Mouse (Mus musculus): ENCODE results near the gene Dlk2. TPM values are rescaled to one million over a fixed set of nuclear protein-coding genes. Genes with fewer than 3 reads are reported as not detected.
A peak's percentile ranks its signal among the peaks of the same experiment; 100 is the strongest.

Gene Dlk2
- polyA plus RNA-seq (2015; fragmentation: Nextera tagmentation; extraction: Ambion mirVana): 0.93 and 1.7 TPM in 2 replicates

DNA sequence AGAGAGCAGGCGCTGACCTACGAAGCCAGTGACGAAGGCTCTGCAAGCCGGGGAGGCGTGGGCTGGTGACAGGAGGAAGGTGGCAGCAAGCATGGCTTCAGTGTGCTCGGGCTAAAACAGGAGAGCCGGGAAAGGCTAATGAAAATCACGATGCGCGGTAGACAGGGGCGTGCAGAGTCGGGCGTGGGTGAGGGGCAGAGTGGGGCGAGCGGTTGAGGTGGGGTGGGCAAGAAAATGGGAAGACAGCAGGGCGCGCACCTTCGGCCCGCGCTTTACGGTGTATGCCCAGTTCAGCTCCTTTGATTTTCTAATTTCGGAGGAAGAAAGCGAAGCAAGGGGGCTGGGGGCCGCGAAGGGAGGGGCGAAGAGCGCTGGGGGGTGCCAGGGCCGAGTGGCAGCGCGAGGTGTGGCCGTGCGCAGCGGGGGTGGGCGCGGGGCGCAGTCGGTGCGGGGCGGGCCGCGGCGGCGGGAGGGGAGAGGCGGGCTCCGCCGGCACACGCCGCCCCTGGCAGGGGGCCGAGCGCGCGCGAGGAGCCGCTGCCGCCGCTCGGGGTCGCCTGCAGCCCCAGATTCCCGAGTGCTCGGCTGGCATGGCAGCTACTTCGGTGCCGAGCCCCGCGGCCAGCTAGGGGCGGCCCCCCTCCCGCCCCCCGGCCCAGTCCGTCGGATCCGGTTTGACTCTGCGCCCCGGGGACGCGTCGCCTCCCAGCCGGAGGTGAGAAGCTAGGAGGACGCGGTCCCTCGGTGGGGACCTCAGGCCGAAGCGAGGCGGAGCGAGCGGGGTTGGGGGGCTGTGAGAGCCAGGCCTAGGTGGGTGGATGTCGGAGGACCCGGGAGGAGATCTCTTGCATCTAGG lies at the start of gene Dlk2:
Gene Dlk2 (plus strand): TSS at position 58 of the 856 bp plus-strand sequence.
- no peak within 1 kb of the TSS for H3K27ac ChIP-seq
- peaks cover 14% of the 10 kb centered on the region for H3K4me1 ChIP-seq
- peak within 1 kb of the TSS; percentile 49 for H3K4me3 ChIP-seq
- H3K4me2 ChIP-seq: peak within 1 kb of the TSS; percentile 99
- WGBS: under 1% methylated on average over 76 of the region's 86 CpGs
- peak within 1 kb of the TSS; percentile 48 for H3K9ac ChIP-seq
- no peaks in the 10 kb centered on the region for H3K36me3 ChIP-seq
- no peaks in the 10 kb centered on the region for H3K9me3 ChIP-seq
- peaks cover 56% of the 10 kb centered on the region for H3K27me3 ChIP-seq
- ATAC-seq (ENCODE audit: borderline replicate concordance, extremely low read depth, low FRiP score, low TSS enrichment): peak; percentile 24

DNA sequence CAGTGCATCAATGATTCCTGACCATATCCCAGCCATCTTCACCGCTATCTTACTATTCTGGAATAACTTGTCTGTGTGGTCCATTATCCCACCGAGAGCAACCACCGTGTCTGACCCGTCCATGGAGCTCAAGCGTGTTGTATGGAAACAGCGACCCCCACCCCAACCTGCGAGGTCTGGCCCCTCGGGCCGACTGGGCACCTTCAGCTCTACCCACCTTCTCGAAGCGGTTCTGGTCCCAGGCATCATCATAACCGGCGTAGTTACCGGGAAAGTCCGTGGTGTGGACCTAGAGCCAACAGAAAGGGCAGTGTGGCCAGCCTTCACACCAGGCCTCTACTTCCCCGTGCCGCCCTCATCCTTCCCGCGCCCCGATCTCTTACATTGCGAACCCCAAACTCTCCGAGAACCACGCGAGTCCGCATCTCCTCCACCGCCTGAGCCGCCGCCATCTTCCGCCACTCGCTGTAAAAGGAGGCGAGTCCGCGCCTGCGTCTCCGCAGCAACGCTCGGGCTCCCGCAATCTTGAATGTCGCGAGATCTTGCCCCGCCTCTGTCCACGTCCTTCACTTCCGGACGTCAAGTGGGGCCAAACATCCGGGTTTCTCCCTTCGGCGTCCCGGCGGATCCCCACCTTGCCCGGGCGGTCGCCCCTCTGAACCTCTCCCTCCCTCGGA lies 49.6 kb upstream of the Dlk2 start, which contains the start of the genes Polr1c and Yipf3:
Gene Polr1c (minus strand): TSS at position 543 of the 677 bp plus-strand sequence.
Gene Yipf3 (plus strand): TSS at position 569 of the 677 bp plus-strand sequence.
- H3K36me3 ChIP-seq: peaks cover 66% of the 10 kb centered on the region
- H3K9me3 ChIP-seq: no peaks in the 10 kb centered on the region
- H3K4me3 ChIP-seq: peak within 1 kb of the TSS; percentile 87
- ATAC-seq (ENCODE audit: borderline replicate concordance, extremely low read depth, low FRiP score, low TSS enrichment): peak; percentile 85
- H3K27me3 ChIP-seq: no peaks in the 10 kb centered on the region
- H3K4me1 ChIP-seq: peaks cover 33% of the 10 kb centered on the region
- peak within 1 kb of the TSS; percentile 89 for H3K4me2 ChIP-seq
- H3K9ac ChIP-seq: peak within 1 kb of the TSS; percentile 99
- H3K27ac ChIP-seq: peak within 1 kb of the TSS; percentile 81
- WGBS: under 1% methylated on average over 53 of the region's 53 CpGs

DNA sequence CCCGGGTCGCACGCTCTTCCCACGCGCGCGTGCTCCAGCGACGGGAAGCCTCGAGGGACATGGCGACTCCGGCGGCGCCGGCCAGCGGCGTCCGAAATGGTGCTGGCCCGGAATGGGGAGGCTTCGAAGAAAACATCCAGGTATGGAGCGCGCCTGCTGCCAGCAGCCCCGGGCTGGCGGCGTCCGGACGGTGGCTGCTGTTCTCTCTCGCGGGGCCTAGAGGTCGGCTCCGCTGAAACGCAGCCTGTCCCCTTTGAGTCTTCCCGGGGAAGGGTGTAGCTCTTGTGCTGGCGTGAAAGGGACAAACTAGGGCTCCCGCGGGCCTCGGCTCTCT lies 49.1 kb upstream of the Dlk2 start:
- peak; percentile 40; the same call in 1 of the 2 replicates for ATAC-seq (ENCODE audit: borderline replicate concordance, extremely low read depth, low FRiP score, low TSS enrichment)
- peak overlapping the region; percentile 89 for H3K4me2 ChIP-seq
- WGBS: under 1% methylated on average over 37 of the region's 37 CpGs
- no peaks in the 10 kb centered on the region for H3K9me3 ChIP-seq
- H3K9ac ChIP-seq: peak overlapping the region; percentile 99
- peak overlapping the region; percentile 81 for H3K27ac ChIP-seq
- H3K4me1 ChIP-seq: peaks cover 33% of the 10 kb centered on the region
- peaks cover 61% of the 10 kb centered on the region for H3K36me3 ChIP-seq
- peak overlapping the region; percentile 87 for H3K4me3 ChIP-seq
- H3K27me3 ChIP-seq: no peaks in the 10 kb centered on the region

DNA sequence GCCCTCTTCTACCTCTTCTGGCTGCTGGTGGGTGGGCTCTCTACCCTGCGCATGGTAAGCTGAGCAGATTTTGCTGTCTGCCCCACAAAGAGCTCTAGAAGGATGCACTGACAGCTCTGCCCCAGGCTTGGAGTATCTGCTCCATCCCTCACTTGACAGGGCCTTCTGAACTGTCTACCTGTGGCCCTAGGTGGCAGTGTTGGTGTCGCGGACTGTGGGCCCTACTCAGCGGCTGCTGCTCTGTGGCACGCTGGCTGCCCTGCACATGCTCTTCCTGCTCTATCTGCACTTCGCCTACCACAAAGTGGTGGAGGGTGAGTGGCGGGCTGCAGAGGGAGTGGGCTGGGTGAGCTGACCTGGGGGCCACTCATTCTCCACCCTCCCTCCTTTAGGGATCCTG lies 46.0 kb upstream of the Dlk2 start:
- Histone ChIP-seq H3K9me3 (no peaks in the 10 kb centered on the region), H3K4me2 (no peak overlapping the region), H3K4me1 (peaks cover 35% of the 10 kb centered on the region), H3K36me3 (peaks cover 32% of the 10 kb centered on the region), H3K27me3 (peaks cover 25% of the 10 kb centered on the region), H3K27ac (no peak overlapping the region), H3K9ac (no peak overlapping the region), H3K4me3 (no peak overlapping the region)
- WGBS: 69% methylated on average over 7 of the region's 7 CpGs
- ATAC-seq (ENCODE audit: borderline replicate concordance, extremely low read depth, low FRiP score, low TSS enrichment): no peak

DNA sequence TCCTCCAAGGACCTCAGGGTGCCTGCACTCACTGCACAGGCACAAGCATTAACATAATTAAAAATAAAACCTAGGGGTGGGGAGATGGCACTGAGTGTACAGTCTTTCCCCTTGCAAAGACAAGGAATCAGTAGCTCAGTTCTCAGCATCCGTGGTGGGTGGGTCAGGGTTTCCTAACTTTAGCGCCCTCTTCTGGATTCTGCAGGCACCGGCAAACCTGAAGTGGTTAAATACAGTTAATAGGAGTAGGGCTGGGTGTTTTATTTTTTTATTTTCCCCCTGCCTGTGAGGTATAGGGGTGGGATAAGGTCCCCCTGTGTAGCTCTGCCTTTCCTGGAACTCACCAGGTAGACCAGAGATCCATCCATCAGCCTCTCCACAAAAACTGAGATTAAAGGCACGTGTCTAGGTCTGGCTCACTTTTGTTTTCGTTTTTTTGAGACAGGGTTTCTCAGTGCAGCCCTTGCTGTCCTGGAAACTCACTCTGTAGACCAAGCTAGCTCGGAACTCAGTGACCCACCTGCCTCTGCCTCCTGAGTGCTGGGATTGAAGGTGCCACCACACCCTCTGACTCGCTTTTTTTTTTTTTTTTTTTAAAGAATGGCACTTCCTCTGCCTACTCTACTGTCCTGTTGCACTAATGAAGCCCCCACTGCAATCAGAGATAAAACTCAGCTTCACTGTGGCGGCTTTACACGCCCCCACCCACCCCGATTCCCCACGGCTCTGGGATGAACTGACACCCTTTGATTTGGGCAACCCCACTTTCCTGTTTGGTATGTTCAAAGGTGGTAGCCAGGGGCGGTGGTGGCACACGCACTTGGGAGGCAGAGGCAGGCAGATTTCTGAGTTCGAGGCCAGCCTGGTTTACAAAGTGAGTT lies 44.4 kb upstream of the Dlk2 start:
- H3K4me2 ChIP-seq: peak overlapping the region; percentile 100
- H3K4me3 ChIP-seq: peak overlapping the region; percentile 65
- no peak for ATAC-seq (ENCODE audit: borderline replicate concordance, extremely low read depth, low FRiP score, low TSS enrichment)
- H3K9me3 ChIP-seq: no peaks in the 10 kb centered on the region
- peaks cover 25% of the 10 kb centered on the region for H3K27me3 ChIP-seq
- peaks cover 36% of the 10 kb centered on the region for H3K36me3 ChIP-seq
- WGBS: 51% methylated on average over 14 of the region's 14 CpGs
- H3K9ac ChIP-seq: no peak overlapping the region
- no peak overlapping the region for H3K27ac ChIP-seq
- peaks cover 27% of the 10 kb centered on the region for H3K4me1 ChIP-seq

DNA sequence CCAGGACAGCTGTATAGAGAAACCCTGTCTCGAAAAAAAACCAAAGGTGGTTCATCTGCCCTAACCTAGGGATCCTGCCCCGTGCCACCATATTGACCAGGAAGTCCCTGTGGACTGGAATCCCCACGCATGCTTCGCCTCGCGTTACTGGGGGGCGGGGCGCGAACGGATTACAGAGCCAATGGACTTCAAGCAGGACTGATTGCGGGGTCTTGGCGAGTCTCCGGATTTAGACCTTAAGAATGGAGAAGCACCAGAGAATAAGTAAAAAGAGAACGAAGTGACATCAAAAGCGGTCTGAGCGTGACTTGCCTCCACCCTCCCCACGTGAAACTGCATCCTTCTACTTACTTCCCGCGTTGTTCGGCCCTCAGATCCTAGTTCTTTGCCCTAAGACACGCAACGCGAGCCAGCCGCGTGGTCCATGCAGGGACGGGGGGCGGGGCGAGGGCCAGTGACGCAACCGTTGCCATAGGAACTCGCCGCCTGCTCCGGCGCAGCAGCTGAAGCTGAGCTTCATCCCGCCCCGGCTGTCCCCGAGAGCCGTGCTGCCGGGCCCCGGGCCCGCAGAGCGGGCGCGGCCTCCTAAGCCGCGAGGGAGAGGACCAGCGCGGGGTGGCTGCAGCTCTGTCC lies 43.7 kb upstream of the Dlk2 start, which contains the start of gene Lrrc73:
Gene Lrrc73 (plus strand): TSS at position 80 of the 633 bp plus-strand sequence.
- no peak within 1 kb of the TSS for H3K27ac ChIP-seq
- peak within 1 kb of the TSS; percentile 44 for H3K9ac ChIP-seq
- peak within 1 kb of the TSS; percentile 65 for H3K4me3 ChIP-seq
- no peaks in the 10 kb centered on the region for H3K9me3 ChIP-seq
- peaks cover 25% of the 10 kb centered on the region for H3K27me3 ChIP-seq
- WGBS: 1% methylated on average over 46 of the region's 48 CpGs
- H3K4me2 ChIP-seq: peak within 1 kb of the TSS; percentile 100
- peaks cover 44% of the 10 kb centered on the region for H3K36me3 ChIP-seq
- peak; percentile 86 for ATAC-seq (ENCODE audit: borderline replicate concordance, extremely low read depth, low FRiP score, low TSS enrichment)
- peaks cover 26% of the 10 kb centered on the region for H3K4me1 ChIP-seq

DNA sequence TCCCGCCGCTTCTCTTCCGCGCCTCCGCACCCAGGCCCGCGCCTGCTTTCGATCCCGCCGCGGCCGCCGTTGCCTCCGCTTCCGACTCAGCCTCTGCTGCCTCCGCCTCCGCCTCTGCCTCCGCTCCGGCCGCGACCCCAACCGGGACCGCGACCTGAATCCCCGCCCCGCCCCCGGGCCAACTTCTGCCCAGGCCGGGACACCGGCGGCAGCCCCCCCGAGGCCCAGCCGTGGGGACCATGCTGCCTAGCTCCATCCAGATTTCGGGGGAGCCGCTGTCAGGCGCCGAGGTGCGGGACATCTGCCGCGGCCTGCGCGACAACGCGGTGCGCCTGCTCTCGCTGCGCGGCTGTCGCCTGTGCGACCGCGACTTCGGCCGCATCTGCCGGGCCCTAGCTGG lies 43.1 kb upstream of the Dlk2 start:
- Histone ChIP-seq H3K36me3 (peaks cover 49% of the 10 kb centered on the region), H3K9ac (peak overlapping the region; percentile 44), H3K4me3 (peak overlapping the region; percentile 65), H3K9me3 (no peaks in the 10 kb centered on the region), H3K27ac (no peak overlapping the region), H3K4me2 (peak overlapping the region; percentile 100), H3K27me3 (peaks cover 25% of the 10 kb centered on the region), H3K4me1 (peaks cover 20% of the 10 kb centered on the region)
- ATAC-seq (ENCODE audit: borderline replicate concordance, extremely low read depth, low FRiP score, low TSS enrichment): peak; percentile 16; the same call in 1 of the 2 replicates
- WGBS: under 1% methylated on average over 48 of the region's 54 CpGs

DNA sequence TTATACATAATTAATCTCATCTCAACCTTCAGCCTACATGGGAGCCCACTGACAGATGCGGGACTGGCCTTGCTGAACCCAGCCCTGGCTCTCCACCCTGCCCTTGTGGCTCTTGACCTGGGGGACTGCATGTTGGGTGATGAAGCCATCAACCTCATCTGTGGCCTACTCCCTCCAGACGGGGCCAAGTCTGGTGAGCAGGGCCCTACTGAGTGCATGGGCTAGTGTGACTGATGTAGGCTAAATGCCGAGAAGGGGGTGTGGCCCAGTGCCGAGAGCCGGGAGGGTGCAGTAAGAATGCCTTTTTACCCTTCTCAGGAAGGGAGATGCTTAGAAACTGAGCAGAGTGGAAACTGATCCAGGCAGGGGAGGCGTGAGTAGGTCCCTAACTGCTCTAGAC lies 42.1 kb upstream of the Dlk2 start:
- no peak overlapping the region for H3K27ac ChIP-seq
- peaks cover 50% of the 10 kb centered on the region for H3K36me3 ChIP-seq
- ATAC-seq (ENCODE audit: borderline replicate concordance, extremely low read depth, low FRiP score, low TSS enrichment): no peak
- H3K9me3 ChIP-seq: no peaks in the 10 kb centered on the region
- H3K4me2 ChIP-seq: no peak overlapping the region
- H3K4me3 ChIP-seq: no peak overlapping the region
- no peak overlapping the region for H3K9ac ChIP-seq
- H3K27me3 ChIP-seq: peaks cover 25% of the 10 kb centered on the region
- peaks cover 14% of the 10 kb centered on the region for H3K4me1 ChIP-seq
- 22% methylated on average over 6 of the region's 6 CpGs for WGBS

DNA sequence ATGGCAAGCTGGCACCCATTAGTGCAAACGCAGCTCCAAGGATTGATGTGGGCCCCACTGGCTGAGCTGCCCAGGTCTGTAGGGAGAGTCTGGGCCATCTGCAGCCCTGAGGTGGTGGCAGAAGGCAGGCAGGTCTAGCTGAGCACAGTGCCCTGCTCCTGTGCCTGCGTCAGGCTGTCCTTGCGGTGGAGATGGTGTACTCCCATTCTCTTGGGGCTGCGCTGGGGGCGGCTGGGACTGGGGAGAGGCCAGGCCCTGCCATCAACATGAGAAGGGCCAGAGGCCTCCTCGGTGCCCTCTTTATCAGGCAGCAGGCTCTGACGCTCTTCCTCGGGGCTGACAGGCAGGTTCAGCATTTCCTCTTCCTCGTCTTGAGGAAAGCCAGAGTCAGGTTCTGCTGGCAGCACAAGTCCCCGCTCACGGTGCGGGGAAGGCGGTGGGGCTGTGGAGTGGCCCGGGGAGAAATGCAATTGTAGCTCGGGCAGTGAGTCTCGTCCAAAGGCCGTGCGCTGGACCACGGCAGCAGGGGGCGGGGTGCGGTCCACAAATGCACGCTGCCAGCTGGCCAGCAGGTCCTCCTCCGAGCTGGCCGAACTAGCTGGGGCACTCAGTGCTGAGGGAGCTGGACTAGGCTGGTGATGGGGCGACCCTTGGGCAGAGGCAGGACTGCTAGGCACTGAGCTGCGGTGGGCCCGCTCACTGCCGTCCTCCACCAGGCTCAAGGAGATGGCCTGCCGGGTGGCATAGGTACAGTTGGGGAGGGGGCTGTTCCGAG lies 38.8 kb upstream of the Dlk2 start:
- peaks cover 25% of the 10 kb centered on the region for H3K27me3 ChIP-seq
- ATAC-seq (ENCODE audit: borderline replicate concordance, extremely low read depth, low FRiP score, low TSS enrichment): no peak
- H3K9ac ChIP-seq: no peak overlapping the region
- H3K27ac ChIP-seq: no peak overlapping the region
- peaks cover 61% of the 10 kb centered on the region for H3K36me3 ChIP-seq
- peaks cover 9% of the 10 kb centered on the region for H3K4me1 ChIP-seq
- WGBS: 87% methylated on average over 30 of the region's 30 CpGs
- H3K4me2 ChIP-seq: no peak overlapping the region
- H3K4me3 ChIP-seq: no peak overlapping the region
- no peaks in the 10 kb centered on the region for H3K9me3 ChIP-seq

DNA sequence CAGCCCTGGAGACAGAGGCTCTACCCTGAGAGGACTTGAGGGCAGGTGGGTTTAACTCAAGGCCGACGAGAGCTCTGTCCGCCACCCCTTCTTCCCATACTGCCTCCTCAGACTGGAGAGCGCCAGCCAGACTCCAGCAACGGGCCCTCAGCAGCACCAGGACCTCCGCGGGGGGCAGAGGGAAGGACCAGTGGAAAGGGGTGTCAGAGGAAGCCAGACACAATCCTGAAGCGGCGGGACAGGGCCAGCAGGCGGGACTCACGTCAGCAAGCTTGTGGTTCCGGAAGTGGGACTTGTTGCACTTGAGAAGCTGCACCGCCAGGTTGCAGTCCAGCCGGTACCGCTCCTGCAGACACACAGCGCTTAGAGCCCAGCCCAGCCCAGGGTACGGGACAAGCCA lies 37.5 kb upstream of the Dlk2 start:
- 86% methylated on average over 17 of the region's 17 CpGs for WGBS
- no peak overlapping the region for H3K27ac ChIP-seq

More for the DNA sequence above, 37.5 kb upstream of the Dlk2 start:
- Histone ChIP-seq H3K36me3 (peaks cover 73% of the 10 kb centered on the region), H3K4me1 (no peaks in the 10 kb centered on the region), H3K4me2 (no peak overlapping the region), H3K27me3 (peaks cover 14% of the 10 kb centered on the region), H3K9ac (no peak overlapping the region), H3K4me3 (no peak overlapping the region), H3K9me3 (no peaks in the 10 kb centered on the region)
- ATAC-seq (ENCODE audit: borderline replicate concordance, extremely low read depth, low FRiP score, low TSS enrichment): no peak

Data from lung, embryonic 15.5 days (tissue).